ENCODE assay signal across 24 mouse cellular contexts in genomic region chr16:24050856-24051640, GRCm38 (mm10).
DNase-seq lines count a peak whose midpoint lies in the region; ATAC-seq lines count a peak whose summit lies in the region.
"Had no signal": no experiment of that assay in that cellular context is flagged by ENCODE, and none has a peak within 500 bp of the region (broad histone marks: within the 10 kb centered on the region; RNA-seq: fewer than 3 reads in every experiment).

No protein-coding gene starts in this region.

- H3K4me1 ChIP-seq in limb, embryonic 15.5 days = peaks cover under 1% of the 10 kb centered on the region; the same call in 1 of the 2 replicates
- peaks cover 2% of the 10 kb centered on the region; the same call in 1 of the 2 replicates for H3K4me1 ChIP-seq in limb, embryonic 10.5 days
- no peaks in the 10 kb centered on the region for H3K4me1 ChIP-seq in midbrain, embryonic 16.5 days (ENCODE audit: control insufficient read depth, insufficient read depth, low read length)
- H3K4me1 ChIP-seq: heart, embryonic 15.5 days; hindbrain, embryonic 12.5 days; liver, embryonic 15.5 days; megakaryocyte, embryonic 14.5 days; neural tube, embryonic 12.5 days had no signal

- 72% methylated on average over 10 of the region's 10 CpGs for WGBS in limb, embryonic 15.5 days
- WGBS in limb, embryonic 10.5 days = 88% methylated on average over 10 of the region's 10 CpGs
- 91% methylated on average over 10 of the region's 10 CpGs for WGBS in midbrain, embryonic 16.5 days

- H3K27ac ChIP-seq in limb, embryonic 15.5 days = 0 out of 2 replicates have a peak overlapping the region, but pooled peaks have one; percentile 2
- H3K27ac ChIP-seq in limb, embryonic 10.5 days = no peak overlapping the region
- no peak overlapping the region for H3K27ac ChIP-seq in midbrain, embryonic 16.5 days (ENCODE audit: low read length)
- H3K27ac ChIP-seq: heart, embryonic 15.5 days; hindbrain, embryonic 12.5 days; limb, embryonic 13.5 days; liver, embryonic 15.5 days; neural tube, embryonic 12.5 days had no signal

- H3K9me3 ChIP-seq in limb, embryonic 15.5 days = no peaks in the 10 kb centered on the region
- no peaks in the 10 kb centered on the region for H3K9me3 ChIP-seq in limb, embryonic 10.5 days (replicated peaks)
- H3K9me3 ChIP-seq in midbrain, embryonic 16.5 days (replicated peaks; ENCODE audit: control insufficient read depth, low read length, poor library complexity, severe bottlenecking) = no peaks in the 10 kb centered on the region
- H3K9me3 ChIP-seq: heart, embryonic 15.5 days; hindbrain, embryonic 12.5 days; limb, embryonic 13.5 days; liver, embryonic 15.5 days; megakaryocyte, embryonic 14.5 days; neural tube, embryonic 12.5 days had no signal

- no peak for DNase-seq in limb, embryonic 10.5 days (ENCODE audit: low spot score)
- peak; percentile 55 for DNase-seq in cerebellum, adult 11-12 months
- DNase-seq in cerebellum, postnatal 25 days = peak; percentile 61 to 67
- DNase-seq in thymus, postnatal 36 days = peak; percentile 21 to 29
- no peak for DNase-seq in lung, postnatal 25 days (ENCODE audit: low spot score)
- no peak for DNase-seq in left cerebral cortex, adult 9 months (ENCODE audit: low spot score in 2 of 2)
- DNase-seq: adrenal gland, postnatal 36 days; embryo, embryonic 11 days; heart, adult 18-20 months; kidney, adult 9 months; kidney, postnatal 36 days; layer of hippocampus, postnatal 36 days had no signal

- H3K4me3 ChIP-seq in limb, embryonic 15.5 days = no peak overlapping the region
- H3K4me3 ChIP-seq in limb, embryonic 10.5 days = no peak overlapping the region
- no peak overlapping the region for H3K4me3 ChIP-seq in midbrain, embryonic 16.5 days (ENCODE audit: low read depth, low read length)
- H3K4me3 ChIP-seq: heart, embryonic 15.5 days; hindbrain, embryonic 12.5 days; limb, embryonic 13.5 days; liver, embryonic 15.5 days; megakaryocyte, embryonic 14.5 days; neural tube, embryonic 12.5 days had no signal

- H3K9ac ChIP-seq in limb, embryonic 15.5 days = no peak overlapping the region
- H3K9ac ChIP-seq in midbrain, embryonic 16.5 days (ENCODE audit: low read depth, low read length) = no peak overlapping the region
- H3K9ac ChIP-seq: heart, embryonic 15.5 days; hindbrain, embryonic 12.5 days; limb, embryonic 13.5 days; liver, embryonic 15.5 days; neural tube, embryonic 12.5 days had no signal

- no peaks in the 10 kb centered on the region for H3K27me3 ChIP-seq in limb, embryonic 15.5 days
- H3K27me3 ChIP-seq in limb, embryonic 10.5 days (ENCODE audit: low read depth, poor library complexity, severe bottlenecking) = no peaks in the 10 kb centered on the region
- no peaks in the 10 kb centered on the region for H3K27me3 ChIP-seq in midbrain, embryonic 16.5 days (ENCODE audit: control insufficient read depth, insufficient read depth, low read depth, low read length)
- H3K27me3 ChIP-seq: heart, embryonic 15.5 days; hindbrain, embryonic 12.5 days; limb, embryonic 13.5 days; liver, embryonic 15.5 days; neural tube, embryonic 12.5 days; Patski had no signal

- no peak for ATAC-seq in limb, embryonic 15.5 days (ENCODE audit: insufficient number of reproducible peaks, low FRiP score, low TSS enrichment, low read depth)
- no peak for ATAC-seq in midbrain, embryonic 16.5 days
- ATAC-seq: activated CD4-positive, CD25-positive, alpha-beta regulatory T cell, adult 4 months; forebrain, embryonic 14.5 days; lung, postnatal 0 days; Patski had no signal

- H3K4me2 ChIP-seq in limb, embryonic 15.5 days = no peak overlapping the region
- H3K4me2 ChIP-seq in midbrain, embryonic 16.5 days (ENCODE audit: low read length) = no peak overlapping the region
- H3K4me2 ChIP-seq: heart, embryonic 15.5 days; hindbrain, embryonic 12.5 days; limb, embryonic 13.5 days; liver, embryonic 15.5 days; neural tube, embryonic 12.5 days had no signal

- no peaks in the 10 kb centered on the region for H3K36me3 ChIP-seq in limb, embryonic 15.5 days
- no peaks in the 10 kb centered on the region for H3K36me3 ChIP-seq in limb, embryonic 10.5 days
- H3K36me3 ChIP-seq in midbrain, embryonic 16.5 days (ENCODE audit: control insufficient read depth, insufficient read depth, low read length) = no peaks in the 10 kb centered on the region
- H3K36me3 ChIP-seq: heart, embryonic 15.5 days; hindbrain, embryonic 12.5 days; limb, embryonic 13.5 days; liver, embryonic 15.5 days; neural tube, embryonic 12.5 days had no signal

Comparison
In these comparisons a context has a peak if more than half of its experiments do, and no peak if none do; other contexts are left out.
1. DNase-seq: peak in cerebellum, adult 11-12 months (single experiment), cerebellum, postnatal 25 days (2 of 2) and thymus, postnatal 36 days (2 of 2); none in limb, embryonic 10.5 days (single experiment), lung, postnatal 25 days (single experiment) and left cerebral cortex, adult 9 months (0 of 2).